Mouse (Mus musculus) megakaryocyte, embryonic 14.5 days (primary cell): ENCODE results near the gene Tenm1. TPM values are rescaled to one million over a fixed set of nuclear protein-coding genes. Genes with fewer than 3 reads are reported as not detected.

ENCODE experiments used
- H3K27me3 ChIP-seq: replicated peaks from 2 replicates; pipeline ENCODE3; 2012; ENCODE audit warnings: inconsistent platforms
- H3K36me3 ChIP-seq: replicated peaks from 2 replicates; pipeline ENCODE3; 2012; ENCODE audit warnings: low read length, inconsistent platforms, mixed read lengths
- H3K4me1 ChIP-seq: 2 replicates; pipeline ENCODE4 v1.6.1; 2012; ENCODE audit warnings: inconsistent platforms
- H3K4me3 ChIP-seq: replicated peaks from 2 replicates; pipeline ENCODE3; 2012; ENCODE audit warnings: moderate library complexity, mild to moderate bottlenecking, inconsistent platforms
- H3K9me3 ChIP-seq: 2 replicates; pipeline ENCODE4 v1.6.1; 2012; ENCODE audit warnings: inconsistent platforms
- GATA1 ChIP-seq: IDR thresholded peaks from 3 replicates; pipeline ENCODE4 v1.6.1; 2012; ENCODE audit warnings: mixed read lengths, low read length, inconsistent platforms, borderline replicate concordance
- polyA plus RNA-seq: library from polyadenylated mRNA; stranded (reverse); fragments of >175 nt; gene quantifications from 2 replicates; pipeline ENCODE4 v1.2.3, GENCODE M21; 2012; ENCODE audit warnings: low replicate concordance; ENCODE audit not compliant: insufficient read depth

Gene Tenm1
- polyA plus RNA-seq, 1 experiment: not detected

DNA sequence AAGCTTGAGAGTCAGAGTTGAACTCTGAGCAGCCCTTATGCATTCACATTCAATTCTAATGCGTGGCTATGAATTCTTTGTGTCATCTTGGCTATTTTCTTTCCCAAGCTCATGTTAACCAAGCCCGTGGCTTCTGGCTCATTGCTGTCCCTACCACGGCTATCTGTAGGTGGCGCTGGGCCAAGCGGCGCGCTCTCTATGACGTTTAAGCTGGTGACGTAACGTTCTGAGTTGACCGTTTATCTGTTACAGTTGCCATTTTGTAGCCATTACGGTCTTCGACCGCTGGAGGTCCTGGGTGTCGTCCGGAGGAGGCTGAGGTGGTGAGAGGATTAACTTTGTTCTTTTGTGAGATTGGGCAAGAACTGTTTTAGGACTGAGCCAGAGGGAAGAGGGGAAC, 939.5 kb downstream of the Tenm1 start, which contains the start of gene Tex13c2:
TSS of gene Tex13c2 (plus strand) at position 246 of the 400 bp plus-strand sequence.
- Histone ChIP-seq H3K4me1 (no peaks in the 10 kb centered on the region), H3K4me3 (no peak within 1 kb of the TSS), H3K27me3 (peaks cover 10% of the 10 kb centered on the region), H3K9me3 (peaks cover 17% of the 10 kb centered on the region), H3K36me3 (no peaks in the 10 kb centered on the region)
- no peak for TF ChIP-seq GATA1

Other genes starting within 250 kb of the Tenm1 start
- gene Tex13c1, start 162.0 kb upstream of the Tenm1 start, polyA plus RNA-seq: not detected in 2 replicates